Mouse (Mus musculus) spleen, adult 12 weeks (tissue): ENCODE data around the gene Lrrn2.

Source experiments
- DNase-seq: peaks from one replicate; pipeline ENCODE4 v3.0.0; 2022; ENCODE audit warnings: low spot score

Gene Lrrn2

DNA sequence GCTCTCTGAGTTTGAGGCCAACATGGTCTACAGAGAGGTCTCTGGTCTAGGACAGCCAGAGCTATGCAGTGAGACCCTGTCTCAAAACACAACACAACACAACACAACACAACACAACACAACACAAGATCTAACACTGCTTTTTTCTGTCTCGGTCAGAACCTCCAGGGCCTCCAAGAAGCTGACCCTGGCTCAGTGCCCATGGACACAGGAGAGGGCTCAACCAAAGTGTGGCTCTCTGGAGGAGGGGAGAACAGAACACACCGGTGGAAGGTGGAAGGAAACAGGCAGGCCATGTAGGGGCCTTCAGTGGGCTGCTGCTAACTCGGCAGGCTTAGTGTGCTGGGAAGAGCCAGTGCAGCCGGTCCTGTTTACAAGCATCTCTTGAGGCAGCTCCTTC lies 5.6 kb downstream of the Lrrn2 start:
- no peak for DNase-seq

DNA sequence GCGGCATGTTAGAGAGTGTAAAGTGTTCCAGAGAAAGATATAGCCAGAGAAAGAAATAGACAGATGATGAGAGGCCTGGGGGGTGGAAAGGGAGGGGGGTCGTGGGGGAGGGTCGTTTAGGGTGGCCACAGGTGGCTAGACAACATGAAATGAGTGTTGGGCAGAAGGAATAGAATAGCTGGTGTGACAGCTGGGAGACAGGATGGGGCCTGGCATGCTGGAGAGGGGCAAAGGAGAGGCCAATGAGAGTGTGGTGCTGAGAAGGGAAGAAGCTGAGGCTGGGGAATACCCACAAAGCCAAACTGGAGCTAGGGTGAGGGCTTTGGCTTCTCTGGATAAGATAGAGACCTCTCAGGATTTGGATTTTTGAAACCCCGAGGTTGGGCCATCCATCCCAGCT lies 6.6 kb downstream of the Lrrn2 start:
- DNase-seq, result no peak

DNA sequence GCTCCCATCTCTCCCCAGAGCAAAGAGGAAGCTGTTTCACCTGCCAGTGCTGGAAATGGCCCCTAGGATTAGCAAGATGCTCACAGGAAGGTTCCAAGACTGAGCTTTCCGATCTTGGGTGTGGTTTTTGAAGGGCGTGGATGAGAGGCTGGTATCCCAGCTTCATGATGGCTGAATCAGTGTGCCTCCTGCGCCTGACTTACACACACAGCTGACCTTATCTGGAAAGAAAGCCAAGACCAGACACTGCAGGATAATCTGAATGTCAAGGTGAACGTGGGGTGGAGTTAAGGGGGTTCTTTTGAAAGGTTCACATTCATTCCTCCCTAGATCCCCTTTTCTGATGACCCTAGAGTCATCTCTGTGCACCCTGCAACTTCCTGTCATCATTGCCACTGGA lies 8.7 kb downstream of the Lrrn2 start:
- DNase-seq, result no peak

DNA sequence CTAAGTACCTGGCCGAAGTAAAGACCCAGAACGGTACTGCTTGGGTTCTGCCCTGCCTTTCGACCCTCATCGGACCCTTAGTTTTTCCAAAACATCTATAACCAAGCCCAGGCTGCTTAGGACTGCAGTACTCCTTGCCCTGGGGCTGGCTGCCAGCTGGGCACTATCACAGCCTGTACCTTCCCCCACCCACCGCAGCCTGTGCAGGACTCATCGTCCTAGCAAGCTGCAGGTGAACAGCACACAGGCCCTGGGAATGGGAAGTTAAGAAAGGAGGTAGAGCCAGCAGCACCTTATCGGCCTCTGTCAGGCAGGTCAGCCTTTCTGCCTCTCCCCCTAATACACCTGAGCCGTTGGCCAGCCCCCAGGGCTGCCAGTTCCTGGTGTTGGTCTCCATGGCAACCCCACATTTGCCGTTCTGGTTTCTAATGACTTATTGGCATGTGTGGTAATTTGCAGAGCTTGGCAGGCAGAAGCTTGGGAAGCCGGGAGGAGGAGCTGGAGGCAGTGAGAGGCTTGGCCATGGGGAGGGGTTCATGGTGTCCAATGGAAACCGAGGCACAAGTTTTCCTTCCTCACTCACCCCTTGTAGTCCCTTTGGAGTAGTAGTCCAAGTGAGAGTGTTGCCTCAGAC lies 10.2 kb downstream of the Lrrn2 start:
- DNase-seq, result no peak

DNA sequence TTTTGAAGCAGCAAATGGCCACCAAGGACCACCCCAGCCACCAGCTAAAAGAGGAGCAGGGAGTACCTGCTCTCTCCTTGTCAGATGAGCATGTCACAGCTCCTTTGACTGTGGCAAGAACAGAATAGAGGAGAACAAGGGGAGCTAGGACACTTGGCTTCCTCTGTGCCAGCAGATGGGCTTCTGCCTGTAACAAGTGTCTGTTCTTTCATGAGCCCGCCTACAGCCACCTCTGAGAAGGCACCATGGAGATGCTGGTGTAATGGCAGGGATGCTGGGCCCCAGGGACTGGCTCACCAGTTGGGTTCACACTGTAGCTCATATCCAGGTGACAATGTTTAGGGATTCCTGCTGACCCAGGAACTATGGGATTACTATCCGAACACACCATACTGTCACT lies 12.0 kb downstream of the Lrrn2 start:
- no peak for DNase-seq

DNA sequence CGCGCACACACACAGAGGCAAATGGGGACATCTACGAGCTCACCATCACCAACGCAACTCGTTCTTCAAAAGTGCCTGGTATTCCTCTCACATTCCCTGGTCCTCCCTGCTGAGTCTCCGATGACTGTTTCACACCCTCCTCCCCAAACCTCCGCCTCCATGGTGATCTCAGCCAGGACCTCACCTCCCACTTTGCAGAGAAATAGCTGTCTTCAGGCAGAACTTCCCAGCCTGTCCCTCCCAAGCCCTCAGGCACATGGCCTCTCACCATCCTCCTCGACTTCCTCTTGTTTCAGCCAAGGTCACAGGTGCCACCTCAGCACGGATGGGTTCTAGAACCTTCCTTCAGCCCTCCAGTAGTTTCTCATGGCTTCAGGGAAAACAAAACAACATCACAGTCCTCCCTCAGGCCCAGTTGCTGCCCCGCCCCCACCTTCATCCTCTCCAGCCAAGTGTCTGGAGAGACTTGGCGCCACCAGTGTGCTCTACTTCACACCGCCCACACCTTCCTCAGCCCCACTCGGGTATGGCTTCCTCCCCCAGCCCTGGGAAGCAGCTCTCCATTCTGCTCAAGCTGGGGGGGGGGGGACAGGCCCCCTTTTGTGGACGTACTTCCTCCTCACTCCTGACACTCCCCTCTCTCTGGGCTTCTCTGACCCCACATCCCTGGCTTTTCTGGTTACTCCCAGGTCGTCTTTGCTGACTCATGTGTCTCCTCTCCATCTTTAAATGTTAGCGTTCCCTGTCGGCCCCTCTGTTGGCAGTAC lies 13.4 kb downstream of the Lrrn2 start:
- no peak for DNase-seq

DNA sequence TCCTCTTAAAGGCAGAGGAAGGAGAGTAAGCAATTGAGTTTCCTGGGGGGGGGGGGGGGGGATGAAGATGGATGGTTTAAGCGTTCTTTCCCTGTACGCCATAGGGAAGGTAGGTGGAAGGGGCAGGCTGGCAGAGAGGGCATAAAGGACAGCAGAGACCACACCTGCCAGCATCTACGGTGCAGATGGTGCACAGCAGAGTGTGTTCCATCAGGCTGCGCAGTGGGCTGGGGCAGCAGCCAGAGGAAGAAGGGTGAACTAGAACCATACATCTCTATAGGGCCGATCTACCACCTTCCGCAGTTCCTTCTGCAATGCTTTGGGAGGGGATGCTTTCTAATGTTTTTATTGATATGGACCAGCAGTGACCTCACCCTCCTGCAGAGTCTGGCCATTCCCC lies 19.0 kb downstream of the Lrrn2 start:
- no peak for DNase-seq

DNA sequence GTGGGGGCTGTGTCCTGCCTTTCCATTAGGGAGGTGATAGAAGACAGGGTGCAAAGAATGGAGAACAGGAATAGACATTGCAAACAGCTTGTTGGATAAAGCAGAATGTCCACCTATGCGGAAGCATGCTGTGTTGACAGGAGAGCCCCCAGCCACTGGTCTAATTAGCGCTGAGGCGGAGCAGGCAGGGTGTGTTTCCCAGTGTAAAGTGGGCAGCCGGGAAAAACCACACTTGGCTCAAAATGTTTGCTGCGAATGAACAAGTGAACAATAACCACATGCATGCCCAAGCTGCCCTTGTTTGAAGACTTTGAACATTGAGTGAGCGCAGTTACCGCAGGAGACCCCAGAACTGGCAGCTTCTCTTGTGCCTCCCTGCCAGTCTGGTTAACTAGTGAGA lies 19.6 kb downstream of the Lrrn2 start:
- no peak for DNase-seq

DNA sequence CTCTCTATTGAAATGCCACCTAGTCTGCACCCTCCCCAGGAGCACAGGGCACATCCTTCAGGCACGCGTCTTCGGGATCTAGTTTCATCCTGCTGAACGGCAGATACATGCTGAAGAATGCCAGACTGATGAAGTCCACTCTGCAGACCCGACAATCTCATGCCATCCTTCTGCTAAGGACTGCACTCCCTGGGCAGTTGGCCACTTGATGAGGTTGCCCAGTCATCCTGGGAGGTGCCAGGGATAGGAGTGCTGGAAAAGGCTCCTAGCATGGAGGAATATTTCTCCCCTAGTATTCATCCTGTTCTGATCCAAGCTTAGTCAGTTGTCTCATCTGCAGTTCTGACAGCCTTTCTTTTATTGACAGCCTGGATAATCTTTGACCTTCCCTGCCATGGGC lies 20.9 kb downstream of the Lrrn2 start:
- DNase-seq, result no peak

DNA sequence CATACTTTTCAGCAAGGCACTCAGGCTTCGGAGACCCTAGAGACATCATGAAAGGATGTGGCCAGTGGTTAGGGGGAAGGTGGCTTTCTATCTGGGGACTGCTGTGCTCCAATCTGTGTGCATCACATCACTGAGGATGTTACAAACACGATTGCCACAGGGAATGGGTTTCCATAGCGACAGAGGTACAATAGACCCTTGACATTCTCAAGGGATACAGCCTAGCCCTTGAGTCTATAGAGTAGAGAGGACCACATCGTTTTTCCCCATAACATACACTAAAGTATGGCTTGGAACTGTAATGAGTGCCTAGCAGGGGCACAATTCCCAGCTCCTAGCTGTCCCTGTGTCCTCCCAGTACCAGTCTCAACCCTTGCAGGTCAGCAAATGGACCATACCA lies 23.4 kb downstream of the Lrrn2 start:
- DNase-seq, result no peak

DNA sequence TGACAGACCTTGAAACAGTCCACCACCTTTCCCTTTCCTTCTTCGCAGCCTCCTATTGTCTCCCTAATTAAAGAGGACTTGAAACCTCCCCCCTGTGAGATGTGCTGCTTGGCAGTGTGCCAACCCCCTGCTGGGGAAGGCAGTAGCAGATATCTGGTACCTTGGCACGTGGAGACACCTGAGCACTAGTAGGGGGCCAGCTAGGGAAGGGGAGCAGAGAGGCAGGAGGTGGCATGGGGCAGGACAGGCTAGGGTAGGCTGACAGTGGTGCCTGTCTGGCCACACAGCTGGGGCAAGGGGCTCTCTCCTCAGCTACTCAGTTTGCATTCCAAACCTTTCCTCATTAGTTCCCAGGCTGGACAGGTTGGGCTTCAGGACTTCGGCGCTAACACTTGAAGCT lies 29.0 kb downstream of the Lrrn2 start:
- DNase-seq, result no peak

DNA sequence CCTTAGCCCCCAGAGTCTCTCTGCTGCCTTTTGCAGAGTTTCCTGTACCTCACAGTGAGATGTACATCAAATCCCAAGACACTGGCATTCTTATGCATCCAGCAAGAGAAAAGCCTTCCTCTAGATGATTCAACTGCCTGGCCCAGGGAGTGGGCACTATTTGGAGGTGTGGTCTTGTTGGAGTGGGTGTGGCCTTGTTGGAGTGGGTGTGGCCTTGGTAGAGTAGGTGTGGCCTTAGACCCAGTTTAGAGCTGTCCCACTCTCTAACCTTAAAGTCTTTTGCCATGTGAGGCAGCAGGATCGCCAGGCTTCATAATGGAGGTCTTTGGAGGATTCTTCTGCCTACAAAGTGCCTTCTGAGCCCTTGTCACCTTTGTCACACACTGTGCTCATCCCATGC lies 29.9 kb downstream of the Lrrn2 start:
- no peak for DNase-seq

DNA sequence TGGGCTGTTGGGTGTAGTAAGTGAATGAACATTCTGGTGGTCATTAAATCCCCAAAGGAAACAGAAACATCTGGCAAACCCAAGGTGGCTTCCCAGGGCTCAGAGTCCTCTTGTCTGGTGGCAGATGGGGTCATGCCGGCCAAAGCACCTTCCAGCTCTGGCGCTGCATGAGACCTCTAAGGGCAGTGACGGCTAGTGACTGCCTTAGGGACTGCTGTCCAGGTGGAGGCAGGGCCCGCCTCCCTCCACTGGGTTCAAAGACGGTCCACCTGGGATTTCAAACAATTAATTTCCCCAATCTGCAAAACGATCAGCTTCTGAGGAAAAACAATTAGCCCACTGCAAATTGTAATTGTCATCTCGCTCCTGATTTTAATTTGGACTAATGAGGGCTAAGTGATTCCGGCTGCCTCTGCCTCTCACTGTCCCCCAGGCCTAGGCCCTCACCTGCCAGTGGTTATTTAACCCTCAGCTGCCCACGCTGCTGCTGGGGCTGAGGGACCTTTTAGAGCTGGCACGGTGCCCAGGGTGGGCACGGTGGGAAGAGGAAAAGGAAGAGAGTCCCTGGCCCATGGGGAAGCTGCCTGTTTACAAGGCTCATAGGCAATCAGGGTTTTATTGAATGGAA lies 30.5 kb downstream of the Lrrn2 start:
- DNase-seq, result no peak

DNA sequence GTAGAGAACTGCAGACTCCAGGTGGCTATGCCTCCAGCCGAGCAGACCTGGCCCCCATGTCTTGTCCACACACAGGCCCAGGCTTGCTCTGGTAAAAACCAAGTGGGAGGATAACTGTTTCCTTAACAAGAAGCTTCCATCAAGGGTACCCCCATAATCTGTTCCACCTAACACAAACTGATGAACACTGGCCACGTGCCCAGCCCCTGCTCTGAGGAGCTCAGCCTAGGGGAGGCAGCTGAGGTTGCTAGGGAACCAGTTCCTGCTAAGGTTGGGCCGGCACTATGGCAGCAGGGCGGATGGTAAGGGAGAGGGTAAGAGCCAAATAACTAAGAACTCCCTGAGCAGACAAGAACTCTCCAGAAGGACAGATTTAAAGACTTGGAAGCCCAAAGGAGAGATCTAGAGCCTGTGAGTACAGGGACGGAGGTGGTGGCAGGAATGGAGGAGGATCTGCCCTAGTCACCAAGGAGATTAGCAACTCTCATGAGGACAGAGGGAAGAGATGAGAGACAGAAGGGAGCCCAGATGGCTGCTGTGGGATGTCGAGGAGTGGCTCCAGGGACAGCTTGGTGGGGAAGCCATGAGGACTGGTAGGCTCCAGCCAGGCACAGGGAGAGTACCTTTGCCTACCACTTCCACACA lies 35.9 kb downstream of the Lrrn2 start:
- no peak for DNase-seq

DNA sequence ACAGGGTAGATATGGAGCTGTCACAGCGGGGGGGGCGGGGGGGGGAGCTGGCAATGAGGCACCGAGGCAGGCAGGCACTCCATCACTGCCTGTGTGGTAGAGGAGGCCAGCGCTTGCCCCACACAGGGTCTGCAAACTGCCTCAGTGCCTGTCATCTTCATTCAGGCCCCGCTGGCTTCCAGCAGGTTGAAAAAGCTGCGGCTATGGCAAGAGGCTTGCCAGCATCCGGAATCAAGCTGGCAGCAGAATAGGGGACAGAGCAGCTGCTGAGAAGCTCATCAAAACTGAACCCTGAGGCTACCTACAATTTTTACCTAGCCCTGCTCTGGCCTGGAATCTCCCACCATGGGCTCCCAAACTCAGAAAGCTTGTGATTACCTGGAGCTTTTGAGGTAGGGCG lies 37.5 kb downstream of the Lrrn2 start:
- no peak for DNase-seq

DNA sequence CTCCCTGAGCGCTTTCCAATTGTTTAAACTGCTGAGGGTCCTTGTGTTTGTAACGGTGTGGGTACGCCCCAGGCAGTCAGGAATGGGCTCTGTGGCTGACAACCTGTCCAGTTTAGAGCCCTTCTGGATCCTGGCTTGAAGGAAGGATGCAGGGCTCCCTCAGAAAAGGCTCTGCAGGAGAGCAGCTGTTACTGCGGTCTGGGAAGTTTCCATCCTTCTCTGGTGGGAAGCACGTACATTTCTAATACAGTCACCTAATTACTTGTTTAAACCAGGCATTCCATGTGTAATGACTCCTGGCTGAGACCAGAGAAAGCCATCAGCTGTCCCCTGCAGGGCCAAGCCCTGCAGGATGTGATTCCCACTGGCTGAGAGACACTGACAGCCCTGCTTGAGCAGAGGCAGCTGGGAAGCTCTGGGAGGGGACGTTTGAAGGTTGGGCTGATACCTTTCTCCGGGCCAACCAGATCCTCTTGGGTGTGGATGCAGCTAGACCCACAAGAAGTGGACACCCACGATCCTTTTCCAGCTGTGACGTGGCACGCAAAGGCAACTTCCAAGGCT lies 38.1 kb downstream of the Lrrn2 start:
- DNase-seq, result no peak

DNA sequence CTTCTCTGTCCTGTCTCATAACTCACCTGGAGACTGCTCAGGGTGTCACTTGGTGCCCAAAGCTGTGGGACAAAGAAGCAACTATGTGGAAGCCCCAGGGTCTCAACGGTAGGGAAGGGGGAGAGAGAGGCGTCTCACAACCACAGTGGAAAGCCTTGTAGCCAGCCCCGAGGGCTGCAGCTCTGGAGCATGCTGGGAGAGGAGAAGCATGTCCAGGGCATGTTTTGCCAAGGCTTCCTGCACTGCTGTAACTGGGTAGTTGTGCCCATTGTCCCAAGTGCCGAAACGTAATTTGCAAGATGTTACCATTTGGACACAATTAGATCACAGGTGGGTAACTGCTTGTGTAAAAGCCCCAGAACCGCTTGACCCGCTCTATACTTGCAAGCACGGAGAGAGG lies 39.2 kb downstream of the Lrrn2 start:
- DNase-seq, result no peak

DNA sequence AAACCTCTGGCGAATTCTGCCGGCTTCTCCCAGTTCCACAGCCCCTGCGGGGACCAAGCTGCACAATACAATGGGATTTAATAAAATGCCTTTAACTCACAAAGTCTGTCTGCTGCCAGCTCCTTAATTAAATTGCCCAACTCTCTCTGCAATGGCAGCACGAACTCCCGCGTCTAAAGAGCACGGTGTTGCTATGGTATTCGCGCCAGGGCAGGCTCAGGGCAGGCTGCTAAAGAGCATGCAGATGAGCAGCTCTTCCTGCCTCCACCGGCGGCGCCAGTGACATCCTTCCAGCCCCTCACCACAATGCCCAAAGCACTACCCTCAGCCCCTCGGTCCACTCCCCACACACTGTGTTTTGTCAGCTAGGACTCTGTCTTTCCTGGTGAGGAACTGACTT lies 41.0 kb downstream of the Lrrn2 start:
- no peak for DNase-seq

DNA sequence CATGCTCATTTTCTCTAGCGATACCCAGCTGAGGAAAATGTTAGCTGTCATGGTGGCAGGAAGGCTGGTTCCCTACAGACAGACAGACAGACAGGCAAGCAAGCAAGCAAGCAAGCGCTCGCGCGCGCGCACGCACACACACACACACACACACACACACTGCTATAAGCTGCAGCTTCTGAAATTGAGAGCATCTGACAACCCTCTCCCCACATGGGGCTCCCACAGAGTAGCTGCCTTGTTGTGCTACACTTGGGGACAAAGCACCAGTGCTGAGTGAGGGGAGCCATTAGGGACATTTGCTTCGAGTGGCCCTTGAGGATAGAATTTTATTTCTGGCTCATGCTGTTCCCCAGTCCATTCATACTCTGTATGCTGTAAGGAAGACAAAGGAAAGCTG lies 42.2 kb downstream of the Lrrn2 start:
- DNase-seq, result no peak

DNA sequence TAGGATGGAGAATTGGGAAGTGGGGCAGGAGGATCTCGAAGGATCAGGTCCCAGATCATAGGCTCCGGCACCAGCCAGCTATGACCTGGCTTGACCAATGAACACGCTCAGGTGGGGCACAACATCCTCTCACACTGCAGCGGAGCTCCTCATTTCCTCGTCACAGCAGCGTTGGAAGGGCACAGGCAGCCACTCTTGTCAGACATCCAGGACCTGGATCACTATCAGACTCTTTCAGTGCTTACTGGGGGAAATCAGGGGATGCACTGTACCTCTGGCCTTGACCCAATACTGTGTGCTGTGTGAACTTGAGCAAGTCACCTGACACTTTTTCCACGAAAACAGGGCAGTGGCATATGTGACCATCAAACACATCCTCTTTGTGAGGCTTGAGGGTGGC lies 45.2 kb downstream of the Lrrn2 start:
- no peak for DNase-seq

DNA sequence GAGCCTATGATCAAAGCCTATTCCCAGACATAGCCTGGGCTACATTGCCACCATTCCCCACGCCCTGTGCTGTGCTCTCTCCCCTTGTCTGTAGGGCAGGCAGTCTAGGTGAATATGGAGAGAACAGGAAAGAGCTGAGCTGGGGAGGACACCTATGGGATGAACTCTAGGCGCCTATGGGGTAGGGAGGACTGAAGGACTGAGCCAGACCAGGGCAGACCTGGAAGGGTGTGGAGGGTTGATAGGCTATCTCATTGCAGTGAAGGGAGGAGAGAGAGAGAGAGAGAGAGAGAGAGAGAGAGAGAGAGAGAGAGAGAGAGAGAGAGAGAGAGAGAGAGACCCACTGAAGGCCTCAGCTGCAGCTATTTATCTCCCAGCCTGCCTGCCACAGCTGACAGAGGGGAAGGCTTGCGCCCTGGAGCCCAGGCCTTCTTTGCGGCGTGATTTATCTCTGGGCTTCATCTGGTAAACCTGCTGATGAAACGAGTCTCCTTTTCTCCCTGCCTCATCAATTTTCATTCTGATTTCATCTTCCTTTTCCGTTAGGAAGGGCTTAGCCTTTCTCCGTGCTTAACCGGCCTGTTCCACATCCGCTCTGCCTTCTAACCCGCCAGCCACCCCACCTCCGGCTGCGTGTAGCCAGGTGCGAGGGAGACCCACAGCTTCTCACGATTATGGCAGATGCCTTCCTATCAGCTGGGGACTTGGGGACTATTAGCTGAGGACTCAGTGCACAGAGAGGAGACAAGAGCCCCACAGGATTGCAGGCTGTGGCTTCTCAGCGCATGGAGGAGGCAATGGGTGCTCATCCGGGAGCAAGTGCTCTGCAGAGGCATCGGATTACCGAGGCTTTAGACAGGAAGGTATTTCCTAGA lies 48.2 kb downstream of the Lrrn2 start:
- no peak for DNase-seq

DNA sequence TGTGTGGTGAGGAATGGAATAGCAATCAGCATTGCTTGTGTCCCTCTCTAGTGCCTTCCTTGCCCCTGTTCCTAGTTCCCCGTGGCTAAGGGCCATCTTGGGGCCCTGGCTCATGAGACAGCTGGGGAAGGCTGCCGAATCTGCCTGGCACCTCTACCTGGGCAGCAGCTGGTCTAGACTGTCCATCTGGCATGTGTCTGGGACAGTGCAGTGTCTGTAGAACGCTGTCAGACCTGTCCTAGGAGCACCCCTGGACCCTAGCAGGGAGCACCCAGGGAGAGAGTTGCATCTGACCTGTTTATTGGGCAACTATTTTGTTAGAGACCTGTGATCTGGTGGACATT lies 48.8 kb downstream of the Lrrn2 start:
- DNase-seq, result no peak
